Mouse (Mus musculus): ENCODE measurements at regions not wholly inside any gene's neighbourhood (a gene's known extent, or its start where the extent isn't known, plus 50 kb on each side); places are given as distances from the start of the nearest gene placed in this dataset.

DNA sequence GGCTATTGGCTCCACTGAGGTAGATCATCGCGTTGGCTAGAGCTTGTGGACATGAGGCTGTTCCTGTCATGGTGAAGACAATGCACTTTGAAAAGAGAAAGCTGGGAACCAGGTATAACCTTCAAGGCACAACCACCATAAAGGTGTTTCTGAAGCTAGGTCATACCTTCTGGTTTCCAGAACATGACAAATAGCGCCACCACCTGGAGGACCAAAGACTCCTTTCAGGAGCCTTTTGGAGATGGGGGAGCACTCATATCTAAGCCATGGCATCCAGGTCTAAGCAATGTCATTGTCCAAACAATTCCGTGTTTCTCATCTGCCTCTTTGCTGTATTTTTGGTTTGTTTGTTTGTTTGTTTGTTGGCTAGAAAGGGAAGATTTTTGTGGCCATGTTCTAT is 113.7 kb upstream of the Lsm14a start:
- no peak for DNase-seq (ENCODE audit: low spot score in 2 of 2)

DNA sequence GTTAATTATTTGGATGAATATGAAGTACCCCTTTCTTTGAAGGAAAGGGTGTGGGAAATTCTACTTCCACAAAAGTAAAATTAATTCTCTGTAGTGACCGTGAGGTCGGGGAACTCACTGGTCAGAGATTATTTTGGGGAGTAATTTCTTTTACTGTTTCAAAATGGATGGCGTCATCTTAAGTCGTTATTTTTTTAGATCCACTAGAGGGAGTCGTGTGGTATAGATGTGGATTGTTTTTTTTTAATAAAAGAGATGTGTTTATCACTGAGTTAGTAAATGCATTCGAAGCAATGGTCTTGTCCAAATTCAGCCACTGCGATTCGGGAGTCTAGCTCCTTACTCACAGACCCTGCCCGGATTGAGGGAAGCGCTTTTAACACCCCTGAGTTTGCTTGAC is 100.8 kb upstream of the Lsm14a start:
- no peak for DNase-seq (ENCODE audit: low spot score in 2 of 2)

DNA sequence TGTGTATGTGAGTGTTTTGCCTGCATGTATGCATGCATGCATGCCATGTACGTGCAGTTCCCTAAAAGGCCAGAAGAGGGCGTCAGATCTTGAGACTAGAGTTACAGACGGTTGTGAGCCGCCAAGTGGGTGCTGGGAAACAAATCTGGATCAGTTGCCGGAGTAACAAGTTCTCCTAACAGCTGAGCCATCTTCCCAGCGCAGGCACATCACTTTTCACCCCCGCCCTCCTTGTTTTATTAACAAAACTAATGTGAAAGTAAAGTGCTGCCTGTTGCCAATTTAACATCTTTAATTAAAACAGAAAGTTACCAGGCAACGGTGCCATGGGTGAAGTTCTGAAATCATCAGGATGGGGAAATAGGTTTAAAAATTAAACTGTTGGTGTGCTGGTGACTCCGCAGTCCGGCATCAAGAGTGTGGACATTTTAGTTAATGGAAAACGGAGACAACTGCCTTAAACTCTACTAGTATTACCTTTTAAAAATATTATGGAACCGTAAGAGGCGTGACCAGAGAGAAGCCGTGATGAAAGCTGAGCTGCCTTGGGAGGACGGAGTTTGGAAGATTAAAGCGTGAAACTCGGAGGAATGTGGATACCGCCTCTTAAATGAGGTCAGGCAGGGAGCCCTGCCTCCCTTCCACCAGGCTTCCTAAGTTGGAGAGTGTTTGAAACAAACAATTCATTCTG is 91.9 kb upstream of the Lsm14a start:
- no peak for DNase-seq (ENCODE audit: low spot score in 2 of 2)

DNA sequence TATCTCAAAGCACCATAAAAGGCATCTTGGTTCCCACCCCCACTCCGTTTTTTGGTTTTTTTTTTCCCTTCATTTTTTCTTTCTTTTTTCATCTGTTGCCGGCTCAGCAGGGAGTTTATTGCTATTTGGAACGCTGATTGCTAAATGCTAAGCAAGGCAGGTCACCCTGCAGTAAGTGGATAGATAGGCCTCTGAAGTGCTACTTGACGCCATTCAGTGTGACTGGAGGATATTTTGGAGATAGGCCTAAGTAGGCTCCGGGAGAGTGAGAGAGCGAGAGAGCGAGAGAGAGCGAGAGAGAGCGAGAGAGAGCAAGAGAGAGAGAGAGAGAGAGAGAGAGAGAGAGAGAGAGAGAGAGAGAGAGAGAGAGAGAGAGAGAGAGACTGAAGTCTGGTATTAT is 90.3 kb upstream of the Lsm14a start:
- no peak for DNase-seq (ENCODE audit: low spot score in 2 of 2)

DNA sequence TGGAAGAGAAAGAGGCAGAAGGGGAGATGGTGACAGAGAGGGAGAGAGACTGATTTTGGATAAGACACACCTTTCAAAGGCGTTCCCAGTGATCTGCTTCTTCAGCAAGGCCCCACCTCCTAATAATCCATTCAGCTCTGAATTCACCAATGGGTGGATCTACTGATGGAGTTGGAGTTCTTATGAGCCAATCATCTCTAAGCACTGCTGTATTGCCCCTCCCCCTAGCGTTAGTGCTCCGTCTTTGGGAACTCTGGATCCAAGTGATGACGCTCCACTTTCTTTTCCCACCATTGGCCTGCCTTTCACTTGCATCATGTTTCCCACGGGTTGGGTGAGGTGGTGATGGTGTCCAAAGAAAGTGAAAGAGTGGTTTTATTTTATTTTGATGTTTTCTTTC is 87.7 kb upstream of the Lsm14a start:
- DNase-seq (ENCODE audit: low spot score in 2 of 2), result no peak

DNA sequence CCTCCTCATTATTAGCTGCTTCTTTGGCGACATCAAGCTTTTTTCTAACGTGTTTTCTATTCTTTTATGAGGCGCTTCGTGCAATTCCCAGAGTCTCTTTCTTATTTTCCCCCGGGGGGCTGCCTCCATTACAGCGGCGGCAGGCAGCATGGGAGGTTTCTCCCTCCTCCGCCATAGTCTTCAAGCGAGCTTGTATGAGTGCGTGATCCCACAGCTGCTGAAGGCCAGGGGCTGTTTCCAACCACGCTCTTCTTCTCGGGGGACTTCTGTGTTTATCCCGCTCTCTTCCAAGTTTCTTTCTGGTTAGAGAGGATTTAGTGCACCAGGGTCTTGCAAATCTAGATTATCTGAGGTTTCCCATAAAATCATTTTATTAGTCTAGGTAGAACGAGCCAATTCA is 77.9 kb upstream of the Lsm14a start:
- DNase-seq (ENCODE audit: low spot score in 2 of 2), result no peak

DNA sequence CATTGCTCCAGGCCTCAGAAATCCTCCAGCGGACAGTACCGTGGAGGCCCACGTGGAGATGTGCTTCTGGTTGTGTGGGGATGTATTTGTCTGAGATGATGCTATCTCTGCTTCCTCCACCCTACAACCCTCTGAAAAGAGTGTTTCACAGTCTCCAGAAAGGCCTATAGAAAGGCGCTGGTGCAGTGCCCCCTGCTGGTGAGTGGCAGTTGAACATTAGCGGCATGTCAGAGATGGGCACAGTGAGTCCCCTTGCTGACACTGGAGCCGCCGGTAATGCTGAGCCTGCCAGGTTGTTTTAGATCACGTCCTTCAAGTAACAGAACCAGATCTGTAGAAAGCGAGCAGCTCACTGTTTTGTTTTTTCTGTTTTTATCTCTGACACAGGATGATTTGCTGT is 69.0 kb upstream of the Lsm14a start:
- DNase-seq (ENCODE audit: low spot score in 2 of 2), result peak; percentile 5 to 7

DNA sequence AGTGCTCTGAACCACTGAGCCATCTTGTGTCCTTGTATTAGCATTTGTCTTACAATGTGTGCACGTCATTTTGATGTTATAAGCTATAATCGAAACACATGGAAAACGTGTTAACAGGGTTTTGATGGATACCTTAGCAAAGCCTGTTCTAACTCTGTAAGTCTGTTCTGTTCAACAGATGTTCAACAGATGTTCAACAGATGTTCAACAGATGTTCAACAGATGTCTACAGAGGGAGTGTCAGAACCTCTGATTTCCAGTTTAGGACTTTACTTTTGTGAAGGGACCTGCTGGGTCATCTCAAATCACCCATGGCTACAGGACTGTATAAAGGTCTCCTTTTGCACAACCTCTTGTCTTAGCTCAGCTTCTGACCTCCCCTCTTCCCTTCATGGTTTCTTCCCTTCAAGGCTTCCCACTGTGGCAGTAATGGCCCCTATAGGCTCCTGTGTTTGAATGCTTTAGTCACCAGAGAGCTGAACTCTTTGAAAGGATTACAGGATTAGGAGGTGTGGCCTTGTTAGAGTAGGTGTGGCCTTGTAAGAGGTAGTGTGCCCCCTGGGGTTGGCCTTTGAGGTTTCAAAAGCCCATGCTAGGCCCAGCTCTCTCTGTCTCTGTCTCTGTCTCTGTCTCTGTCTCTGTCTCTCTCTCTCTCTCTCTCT is 66.8 kb upstream of the Lsm14a start:
- no peak for DNase-seq (ENCODE audit: low spot score in 2 of 2)

DNA sequence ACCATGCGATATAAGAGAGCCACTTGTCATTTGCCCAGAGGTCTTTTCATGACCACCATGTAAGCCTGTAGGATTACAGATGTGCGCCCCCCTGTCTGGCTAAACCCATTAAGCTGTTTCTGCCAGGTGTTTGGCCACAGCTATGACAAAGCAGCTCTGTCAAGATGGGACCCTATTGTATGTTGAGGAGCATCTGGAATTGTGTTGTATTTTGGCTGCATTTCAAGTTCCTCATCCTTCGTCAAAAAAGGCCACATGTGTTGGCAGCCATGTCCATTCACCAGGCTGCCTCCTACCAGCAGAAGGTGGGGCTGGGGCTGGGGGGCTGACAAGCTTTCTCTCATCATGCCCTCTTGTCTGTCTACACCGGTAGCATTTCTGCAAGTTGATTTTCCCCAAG is 65.7 kb upstream of the Lsm14a start:
- DNase-seq (ENCODE audit: low spot score in 2 of 2), result no peak

DNA sequence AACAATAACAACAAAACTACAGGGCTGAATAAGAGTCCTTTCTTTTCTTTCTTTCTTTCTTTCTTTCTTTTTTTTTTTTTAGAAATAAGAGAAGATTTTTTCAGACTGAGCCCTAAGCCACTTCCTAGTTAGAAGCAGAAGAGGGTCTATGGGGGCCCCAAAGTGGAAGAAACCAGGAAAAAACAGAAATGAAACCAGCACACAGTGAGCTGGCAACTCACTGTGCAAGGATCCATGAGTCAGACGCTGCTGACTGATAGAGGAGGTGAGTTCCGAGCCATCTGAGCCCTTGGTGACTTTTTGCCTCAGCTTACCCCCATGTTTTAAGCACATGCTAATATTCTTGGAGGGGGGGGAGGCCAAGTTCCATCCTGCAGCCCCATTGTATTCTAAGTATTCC is 55.2 kb upstream of the Lsm14a start:
- DNase-seq (ENCODE audit: low spot score in 2 of 2), result no peak

DNA sequence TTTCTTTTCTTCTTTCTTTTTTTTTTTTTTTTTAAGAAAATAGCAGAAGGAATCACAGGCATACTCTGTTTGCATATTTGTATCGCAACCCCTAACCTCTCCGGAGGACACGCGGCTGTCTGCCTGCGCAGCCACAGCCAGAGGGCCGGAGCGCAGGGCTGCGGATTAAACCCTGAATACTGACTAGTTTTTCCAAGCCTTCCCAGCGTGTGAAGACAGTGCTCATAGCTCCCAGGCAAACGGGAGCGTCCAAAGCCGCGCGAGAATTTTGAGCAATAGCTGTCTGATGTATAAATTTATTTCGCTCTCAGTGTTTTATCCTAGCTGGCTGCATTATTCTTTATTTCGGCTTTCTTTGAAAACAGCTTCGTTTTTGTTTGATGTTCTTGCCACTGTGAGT is 51.1 kb upstream of the Lsm14a start:
- DNase-seq (ENCODE audit: low spot score in 2 of 2), result no peak

All from frontal cortex, postnatal 36 days (tissue).